Mouse (Mus musculus) embryo, embryonic 9.5 days (tissue): ENCODE measurements around the gene Sec24c.

ENCODE experiments used
- DNase-seq: peaks from one replicate; pipeline ENCODE4 v3.0.0-alpha.2; 2017; ENCODE audit errors: extremely low spot score

Gene Sec24c

GRCm38 (mm10) chr14:20735052-20735451, 60.9 kb downstream of the Sec24c start:
- DNase-seq: no peak

- no peak for DNase-seq
These were observed 61.8 kb downstream of the Sec24c start for GRCm38 (mm10) chr14:20735892-20736390.

- peak; percentile 45 for DNase-seq
These were observed 63.2 kb downstream of the Sec24c start for GRCm38 (mm10) chr14:20737306-20737705.

DNA sequence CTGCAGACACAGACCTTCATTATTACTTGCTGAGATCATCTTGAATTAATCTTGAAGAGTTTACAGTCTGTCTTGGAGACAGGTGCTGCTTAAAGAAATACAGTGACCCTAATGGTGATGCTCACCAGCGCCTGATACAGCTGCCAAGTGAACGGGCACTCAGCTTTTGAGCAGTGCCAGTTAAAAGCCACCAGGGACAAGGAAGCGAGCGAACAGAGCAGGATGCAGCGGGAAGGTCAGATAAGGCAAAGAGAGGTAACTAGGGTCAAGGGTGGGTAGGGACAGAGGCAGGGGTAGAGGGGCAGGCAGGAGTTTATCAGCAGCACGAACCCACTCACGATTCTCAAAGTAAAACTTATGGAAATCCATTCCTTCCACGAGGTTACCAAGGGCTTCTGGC, 64.4 kb downstream of the Sec24c start:
- no peak for DNase-seq

- DNase-seq: no peak
These were observed 67.2 kb downstream of the Sec24c start for GRCm38 (mm10) chr14:20741301-20741700.

- no peak for DNase-seq
These were observed 69.5 kb downstream of the Sec24c start for GRCm38 (mm10) chr14:20743614-20744013.
